Mouse (Mus musculus) adrenal gland, adult 8-10 months (tissue): Measurements from ENCODE around the gene Orc2. TPM values are rescaled to one million over a fixed set of nuclear protein-coding genes. Genes with fewer than 3 reads are reported as not detected.

Source experiments
- DNase-seq: peaks from one replicate; pipeline ENCODE4 v3.0.0; 2022
- total RNA-seq, 4 experiments: library from RNA; stranded (reverse); gene quantifications; 2 replicates each; pipeline ENCODE4 v1.2.4; 2022

Gene Orc2
- 10 to 100 TPM; 20.9 to 29.4 (median 24.9) TPM for total RNA-seq

GRCm38 (mm10) chr1:58504577-58505254, at the start of gene Orc2:
TSS of gene Orc2 (minus strand) at chr1:58505109.
- peak; percentile 91 for DNase-seq

- no peak for DNase-seq
Observed at GRCm38 (mm10) chr1:58541386-58541785, 36.5 kb upstream of the Orc2 start.

GRCm38 (mm10) chr1:58507249-58507648, 2.3 kb upstream of the Orc2 start:
- no peak for DNase-seq

DNA sequence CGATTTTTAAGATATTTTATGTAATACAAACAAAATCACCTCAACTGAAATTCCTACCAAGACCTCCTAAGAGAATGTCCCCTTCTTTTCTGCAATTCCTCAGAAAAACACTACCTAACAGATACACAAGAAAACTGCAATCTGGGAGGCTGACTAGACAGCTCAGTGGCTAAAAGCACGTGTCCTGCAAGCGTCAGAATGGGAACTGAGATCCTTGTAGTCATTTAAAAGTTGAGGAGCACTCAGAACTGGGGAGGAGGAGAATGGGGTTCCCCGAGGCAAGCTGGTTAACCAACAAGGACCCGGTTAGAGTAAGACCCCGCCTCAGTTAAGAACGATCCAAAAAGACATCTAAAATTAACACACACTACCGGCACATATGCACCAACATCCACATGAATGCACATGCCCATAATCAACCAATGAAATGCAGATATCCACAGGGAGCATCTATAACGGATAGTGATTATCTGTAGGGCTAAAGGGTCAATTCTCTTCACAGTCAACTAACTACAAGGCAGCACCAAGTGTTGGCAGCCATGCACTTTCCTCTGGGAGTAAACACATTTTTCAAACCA, 1.0 kb downstream of the Orc2 start:
- no peak for DNase-seq

DNA sequence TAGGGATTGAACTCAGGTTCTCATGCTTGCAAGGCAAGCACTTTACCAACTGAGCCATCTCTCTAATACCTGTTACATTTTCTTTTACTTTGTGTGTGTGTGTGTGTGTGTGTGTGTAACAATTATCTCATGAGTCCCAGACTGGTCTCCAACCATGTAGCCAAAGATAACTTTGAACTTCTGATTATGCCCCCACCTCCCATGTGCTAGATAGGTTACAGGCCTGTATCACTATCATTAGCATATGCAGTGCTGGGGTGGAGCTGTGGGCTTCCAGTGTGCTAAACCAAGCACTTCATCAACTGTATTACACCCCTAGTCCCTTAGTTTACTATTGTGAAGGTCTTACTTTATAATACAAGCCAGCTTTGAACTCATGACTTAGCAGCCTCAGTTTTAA, 1.8 kb downstream of the Orc2 start:
- DNase-seq: no peak

DNA sequence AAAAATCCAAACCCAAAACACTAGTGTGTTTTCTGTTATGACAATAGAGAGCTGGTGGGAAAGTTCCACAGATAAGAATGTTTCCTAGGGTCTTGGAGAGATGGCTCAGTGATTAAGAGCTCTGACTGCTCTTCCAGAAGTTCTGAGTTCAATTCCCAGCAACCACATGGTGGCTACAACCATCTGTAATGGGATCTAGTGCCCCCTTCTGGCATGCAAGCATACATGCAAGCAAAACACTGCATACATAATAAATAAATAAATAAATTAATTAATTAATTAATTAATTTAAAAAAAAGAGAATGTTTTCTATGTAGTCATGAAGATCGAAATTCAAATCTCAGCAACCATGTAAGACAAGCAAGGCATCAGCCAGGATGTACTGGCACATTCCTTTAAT, 6.2 kb downstream of the Orc2 start:
- no peak for DNase-seq

DNA sequence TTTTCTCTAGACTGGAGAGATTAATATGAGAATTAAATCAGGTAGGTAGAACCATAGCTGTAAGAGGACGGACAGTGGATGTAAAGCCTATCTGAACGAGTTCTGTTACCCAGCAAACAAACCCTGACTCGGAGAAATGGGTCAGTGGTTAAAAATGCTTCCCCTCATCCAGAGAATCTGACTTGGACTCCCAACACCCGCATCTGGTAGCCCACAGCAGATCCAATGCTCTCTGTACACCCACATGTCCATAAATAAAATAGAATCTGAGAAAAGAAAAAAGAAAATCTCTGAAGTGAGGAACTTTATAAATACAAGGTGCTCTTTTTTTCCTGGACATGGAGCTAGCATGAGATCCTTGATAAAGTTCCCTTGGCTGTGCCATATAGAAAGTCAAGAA, 7.2 kb downstream of the Orc2 start:
- no peak for DNase-seq

GRCm38 (mm10) chr1:58495603-58496002, 9.3 kb downstream of the Orc2 start:
- no peak for DNase-seq

DNA sequence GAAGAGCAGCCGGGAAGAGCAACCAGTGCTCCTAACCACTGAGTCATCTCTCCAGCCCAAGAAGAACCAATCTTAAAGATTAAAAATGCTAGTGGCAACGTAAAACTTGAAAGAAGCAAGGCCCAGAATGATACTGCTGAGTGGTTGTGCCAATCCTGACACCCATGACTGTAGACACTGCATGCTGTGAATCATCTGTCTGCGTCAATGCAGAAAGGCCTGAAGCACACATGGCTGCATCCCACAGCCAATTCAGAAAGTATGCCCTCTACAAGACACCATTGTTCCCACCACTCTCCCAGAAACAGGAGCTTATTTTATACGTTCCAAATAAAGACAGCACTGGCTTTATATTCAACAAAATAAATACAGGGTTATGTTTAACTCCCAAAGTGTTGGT, 22.3 kb downstream of the Orc2 start:
- DNase-seq: no peak

DNA sequence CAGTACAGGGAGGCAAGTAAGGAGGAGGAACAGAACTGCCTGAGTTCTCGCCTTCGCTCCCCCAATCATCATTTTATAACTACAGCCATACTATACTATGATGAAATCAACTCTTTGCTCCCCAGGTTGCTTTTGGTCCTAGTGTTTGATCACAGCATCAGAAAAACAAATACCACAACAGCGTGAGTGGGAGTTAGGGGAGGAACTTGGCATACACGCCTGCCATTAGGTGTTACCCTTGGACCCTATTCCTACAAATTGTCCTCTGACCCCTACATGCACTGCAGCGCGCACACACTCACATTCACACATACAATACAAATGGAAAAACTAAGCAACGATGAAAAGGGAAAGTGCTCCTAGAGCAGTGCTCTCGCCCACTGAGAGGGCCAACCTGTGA, 29.2 kb downstream of the Orc2 start:
- DNase-seq: no peak

DNA sequence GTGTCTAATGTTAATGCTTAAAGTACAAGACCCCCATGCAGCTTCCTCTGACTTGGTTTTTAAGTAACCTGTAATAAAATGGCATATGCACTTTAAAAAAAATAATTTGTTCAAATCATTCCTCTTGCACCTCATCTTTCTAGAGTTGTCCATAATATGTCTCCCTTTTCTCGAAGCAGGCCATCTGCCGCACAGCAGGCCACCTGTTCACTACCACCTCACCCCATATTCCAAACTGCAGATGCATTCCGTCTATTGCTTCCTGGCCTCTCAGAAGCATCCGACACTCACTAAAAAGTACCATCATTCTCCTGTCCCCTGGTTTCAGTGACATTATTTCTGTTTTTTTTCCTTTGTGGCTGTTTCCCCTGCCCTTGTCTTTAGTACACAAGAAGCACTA, 39.3 kb downstream of the Orc2 start:
- no peak for DNase-seq

DNA sequence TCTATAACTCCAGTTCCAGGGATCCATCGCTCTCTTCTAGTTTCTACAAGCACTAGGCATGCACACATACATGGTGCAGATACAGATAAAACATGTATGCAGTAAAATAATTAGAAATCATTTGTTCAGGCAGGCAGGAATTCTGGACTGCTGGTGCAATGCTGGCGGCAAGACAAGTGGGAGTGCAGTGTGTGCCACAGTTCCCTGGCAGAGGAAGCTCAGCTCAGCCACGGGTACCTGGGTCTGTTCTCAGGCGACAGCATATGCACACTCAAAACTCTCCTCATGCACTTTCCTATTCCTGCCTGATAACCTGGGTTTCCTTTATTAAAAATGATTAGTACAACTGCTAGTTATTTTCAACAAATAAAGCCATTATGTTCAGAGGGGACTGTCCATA, 39.9 kb downstream of the Orc2 start:
- no peak for DNase-seq

GRCm38 (mm10) chr1:58463935-58464334, 41.0 kb downstream of the Orc2 start:
- no peak for DNase-seq

DNA sequence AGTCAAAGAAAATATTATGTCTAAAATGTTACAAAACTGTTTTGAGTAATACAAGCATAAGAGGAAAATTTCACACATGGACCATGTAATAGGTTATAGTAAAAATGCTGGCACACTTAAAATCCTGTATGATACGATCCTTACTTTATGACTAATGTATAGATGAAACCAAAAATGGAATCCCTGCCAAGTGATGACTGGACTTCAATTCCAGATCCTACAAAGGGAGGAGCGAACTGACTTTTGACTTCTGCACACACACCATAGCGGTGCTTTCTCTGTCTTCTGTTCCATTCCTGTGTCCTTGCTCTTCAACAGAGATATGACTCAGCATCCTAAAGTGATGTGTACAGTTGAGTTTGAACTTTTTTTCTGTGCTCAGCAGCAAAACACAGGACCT, 44.3 kb downstream of the Orc2 start:
- no peak for DNase-seq

GRCm38 (mm10) chr1:58458867-58459266, 46.0 kb downstream of the Orc2 start:
- no peak for DNase-seq

DNA sequence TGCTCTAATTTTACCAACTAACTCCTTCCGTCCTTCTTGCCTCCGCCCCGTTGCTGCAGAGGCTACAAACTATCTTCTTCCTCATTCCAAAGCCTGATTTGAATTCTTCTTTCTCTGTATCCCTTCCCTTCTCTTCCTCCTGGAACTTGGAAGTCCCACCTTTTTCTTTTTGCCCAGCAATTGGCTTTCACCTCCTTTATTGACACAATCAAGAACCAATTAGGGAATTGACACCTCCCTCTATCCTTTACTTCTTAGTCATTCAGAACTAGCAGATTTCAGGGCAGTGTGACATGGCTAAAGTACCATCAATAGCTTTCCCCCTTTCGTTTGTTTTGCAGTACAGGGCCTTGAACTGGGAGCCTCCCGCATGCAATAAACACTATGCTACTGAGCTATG, 46.7 kb downstream of the Orc2 start:
- no peak for DNase-seq

GRCm38 (mm10) chr1:58454316-58454715, 50.6 kb downstream of the Orc2 start:
- DNase-seq: no peak

- no peak for DNase-seq
Observed at GRCm38 (mm10) chr1:58448396-58448795, 56.5 kb downstream of the Orc2 start.

- DNase-seq: no peak
Observed at GRCm38 (mm10) chr1:58447766-58448165, 57.1 kb downstream of the Orc2 start.

- DNase-seq: no peak
Observed at GRCm38 (mm10) chr1:58445861-58446260, 59.0 kb downstream of the Orc2 start.

DNA sequence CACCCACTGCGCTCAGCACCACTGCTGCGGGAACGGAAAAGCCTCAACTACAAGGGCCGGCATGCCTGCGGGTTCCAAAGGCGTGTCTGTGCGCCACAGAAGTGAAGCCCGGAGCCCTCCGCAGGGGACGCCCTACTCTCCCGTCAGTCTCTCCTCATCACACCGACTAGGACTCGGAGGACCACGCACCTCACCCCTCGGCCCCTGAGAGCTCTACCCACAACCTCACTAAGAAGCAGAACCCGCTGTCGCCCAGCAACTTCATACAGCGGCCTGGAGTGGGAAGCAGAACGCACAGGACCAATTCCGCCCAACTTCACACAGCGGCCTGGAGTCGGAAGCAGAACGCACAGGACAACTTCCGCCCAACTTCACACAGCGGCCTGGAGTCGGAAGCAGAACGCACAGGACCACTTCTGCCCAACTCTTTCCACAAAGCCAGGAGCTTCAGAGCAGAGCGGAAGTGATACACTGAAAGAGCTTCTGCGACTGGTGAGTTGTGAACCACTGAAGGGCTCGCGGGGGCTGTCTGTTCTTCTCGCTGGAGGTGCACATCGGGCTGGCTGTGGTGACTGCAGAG, 59.7 kb downstream of the Orc2 start, which contains the start of the genes Nif3l1 and Ppil3:
Nif3l1 (plus strand) TSS at position 9 of the 580 bp plus-strand sequence.
Ppil3 (minus strand) TSS at position 344 of the 580 bp plus-strand sequence.
- peak; percentile 86 for DNase-seq

DNA sequence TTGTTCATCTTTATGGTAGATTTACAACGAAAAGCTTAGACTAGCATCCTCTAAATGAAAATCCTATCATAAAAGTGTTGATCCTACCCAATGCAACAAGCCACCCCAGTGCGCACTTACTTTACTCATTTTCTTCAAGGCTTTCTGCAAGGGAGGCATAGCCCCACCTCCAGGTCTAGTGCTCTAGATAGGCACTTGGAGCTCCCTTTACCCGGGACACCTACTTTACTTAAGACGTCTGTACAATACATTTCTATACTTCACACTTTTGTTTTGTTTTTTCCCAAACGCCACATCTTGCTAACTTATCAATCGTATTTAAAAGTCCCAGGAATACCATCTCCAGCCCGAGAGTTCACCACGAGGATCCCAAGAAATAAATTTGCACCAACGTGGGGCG, 60.2 kb downstream of the Orc2 start:
- no peak for DNase-seq

GRCm38 (mm10) chr1:58424551-58424950, 80.4 kb downstream of the Orc2 start:
- no peak for DNase-seq
